Mouse (Mus musculus) CD8-positive naive resting alpha-beta T cell, adult 2 months (primary cell): ENCODE results near the gene Art4.

Experiments used
- DNase-seq, 2 experiments: peaks; one replicate each; pipeline ENCODE4 v3.0.0; 2022; ENCODE audit warnings: low read depth in 2 of 2, low spot score in 2 of 2

Gene Art4

DNA sequence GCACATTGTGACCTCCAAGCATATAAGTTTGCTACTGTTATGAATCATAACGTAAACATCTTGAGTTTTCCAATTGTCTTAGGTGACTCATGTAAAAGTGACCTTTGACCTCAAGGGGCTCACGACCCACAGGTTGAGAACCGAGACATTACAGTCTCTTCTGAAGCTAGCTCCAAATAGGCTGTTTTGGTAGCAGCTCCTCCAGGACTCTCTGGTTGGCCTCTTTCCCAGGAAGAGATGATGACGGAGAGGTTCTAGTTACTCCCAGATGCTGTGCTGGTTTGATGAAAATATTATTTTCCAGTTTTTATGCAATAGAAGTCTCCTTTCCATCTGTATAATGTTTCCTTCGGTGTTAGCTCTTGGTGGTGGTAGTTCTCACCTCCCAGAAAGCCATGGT is 11.4 kb upstream of the Art4 start:
- no peak for DNase-seq

- DNase-seq = no peak
These were observed 8.6 kb upstream of the Art4 start for GRCm38 (mm10) chr6:136866150-136866549.

DNA sequence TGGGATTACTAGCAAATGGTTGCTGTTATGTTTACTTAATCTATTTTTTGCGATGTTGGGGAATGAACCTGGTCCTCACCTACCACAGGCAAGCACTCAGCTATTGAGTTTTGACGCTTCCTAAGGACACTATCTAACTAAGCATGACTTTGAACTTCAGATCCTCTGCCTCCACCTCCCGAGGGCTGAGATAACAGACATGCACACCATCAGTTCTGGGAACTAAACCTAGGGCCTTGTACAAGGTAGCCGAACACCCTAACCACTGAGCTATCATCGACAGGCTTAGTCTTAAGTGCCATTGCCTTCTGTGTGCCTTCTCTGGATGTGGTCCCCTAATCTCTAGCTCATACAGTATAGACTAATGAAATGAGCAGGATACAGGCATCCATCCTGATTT is 7.8 kb upstream of the Art4 start:
- no peak for DNase-seq

DNA sequence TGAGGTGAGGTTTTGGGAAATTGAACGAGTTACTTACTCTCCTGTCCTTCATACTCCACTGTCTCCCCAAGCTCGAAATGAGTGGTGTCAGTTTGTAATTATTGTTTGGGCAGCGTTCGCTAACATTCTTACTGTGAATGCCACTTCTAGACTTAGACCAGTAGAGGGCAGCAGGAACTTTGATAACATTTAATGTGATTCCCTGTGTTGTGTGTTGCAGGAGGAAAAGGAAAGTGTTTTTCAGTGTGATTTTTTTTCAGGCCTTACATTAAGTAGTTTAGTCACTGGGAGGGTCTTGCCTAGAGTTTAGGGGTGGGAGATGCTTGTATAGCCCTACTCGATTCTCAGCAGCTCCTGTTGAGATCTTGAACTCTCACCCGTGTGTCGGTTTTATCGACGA is 3.5 kb upstream of the Art4 start:
- DNase-seq = peak in 1 of 2 experiments; percentile 38

GRCm38 (mm10) chr6:136858420-136858819 is 887 bp upstream of the Art4 start:
- DNase-seq = no peak

GRCm38 (mm10) chr6:136857873-136858260 is 334 bp upstream of the Art4 start:
- DNase-seq = no peak

DNA sequence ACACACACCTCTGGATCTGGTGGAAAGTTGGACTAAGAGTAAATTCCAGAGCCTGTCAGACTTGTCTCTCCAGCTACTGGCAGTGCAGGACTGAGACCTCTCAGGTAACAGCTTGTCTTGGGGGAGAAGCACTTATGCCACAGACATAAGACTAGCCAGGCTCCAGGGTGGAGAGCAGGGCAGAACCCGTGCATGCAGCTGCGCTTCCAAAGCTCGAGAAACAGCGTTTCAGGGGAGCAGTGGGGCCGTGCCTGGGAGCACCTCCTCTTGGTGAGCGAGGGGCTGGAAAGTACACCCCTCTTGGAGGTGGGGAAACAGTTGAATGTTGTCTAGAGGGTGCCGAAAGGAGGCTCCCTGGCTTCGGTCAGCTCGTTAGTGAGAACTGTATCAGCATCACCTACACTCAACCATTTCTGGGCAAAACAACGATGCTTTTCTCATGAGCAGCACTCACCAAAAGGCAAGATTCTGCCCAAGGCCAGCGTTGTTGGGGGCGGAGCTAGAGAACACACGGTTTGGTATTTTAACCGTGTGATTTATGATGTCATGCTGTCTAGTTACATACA is 1.4 kb downstream of the Art4 start:
- peak; percentile 36 to 56 for DNase-seq

DNA sequence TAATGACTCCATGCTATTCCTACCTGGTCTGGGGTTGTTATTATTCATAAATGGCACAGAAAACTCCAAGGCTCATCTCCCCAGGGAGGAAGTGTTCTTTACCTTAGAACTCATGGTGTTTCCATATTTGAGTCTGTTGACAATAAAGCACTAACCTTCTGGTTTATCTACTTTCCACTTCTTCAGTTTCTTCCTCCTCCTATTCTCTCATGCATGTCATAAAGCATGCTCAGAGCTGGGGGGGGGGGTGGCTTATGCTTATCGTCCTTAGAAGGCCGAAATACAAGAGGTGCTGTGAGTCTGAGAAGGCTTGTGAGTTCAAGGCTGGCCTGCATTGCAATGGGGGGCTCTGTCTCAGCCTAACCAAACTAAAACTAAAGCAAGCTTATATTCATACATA is 2.4 kb downstream of the Art4 start:
- DNase-seq = no peak

GRCm38 (mm10) chr6:136854361-136854781 is 3.2 kb downstream of the Art4 start:
- DNase-seq = peak; percentile 50 to 61

DNA sequence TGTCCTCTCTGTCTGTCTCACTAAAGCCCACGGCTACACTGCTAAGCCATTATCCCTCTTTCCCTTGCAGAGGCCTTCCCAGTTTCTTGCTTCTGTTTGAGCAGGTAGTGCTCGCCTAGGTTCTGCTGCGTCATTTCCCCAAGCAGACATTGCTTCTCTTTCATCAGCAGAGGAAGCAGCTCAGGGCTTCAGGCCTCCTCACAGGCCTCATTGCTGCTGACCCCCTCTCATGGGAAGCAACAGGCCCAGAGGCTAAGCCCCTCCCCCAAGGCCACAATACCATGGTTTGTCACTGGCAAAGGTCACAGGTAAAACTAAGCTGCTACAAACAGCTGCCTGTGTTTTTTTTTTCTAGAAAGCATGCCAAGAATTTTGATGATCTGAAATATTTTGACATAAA is 4.8 kb downstream of the Art4 start:
- DNase-seq = no peak

- DNase-seq = no peak
These were observed 5.2 kb downstream of the Art4 start for GRCm38 (mm10) chr6:136852348-136852747.

DNA sequence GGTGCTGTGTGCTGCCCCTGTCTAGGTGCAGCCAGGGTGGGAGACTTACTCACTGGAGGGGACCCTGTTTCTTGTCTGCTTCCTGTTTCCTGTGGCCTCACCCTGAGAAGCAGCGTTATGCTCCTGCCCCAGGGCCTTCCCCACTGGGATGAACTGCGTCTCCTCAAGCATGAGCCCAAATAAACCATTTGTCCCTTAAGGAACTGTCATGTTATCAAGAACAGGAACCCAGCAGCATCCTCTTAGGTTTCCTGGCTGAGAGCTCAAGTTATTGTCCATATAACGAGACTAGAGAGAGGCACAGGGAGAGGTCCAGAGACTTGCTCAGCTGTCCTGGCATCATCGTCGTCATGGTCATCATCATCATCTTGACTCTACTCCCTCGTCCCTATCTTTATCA is 7.3 kb downstream of the Art4 start:
- no peak for DNase-seq

- DNase-seq = no peak
These were observed 8.6 kb downstream of the Art4 start for GRCm38 (mm10) chr6:136848971-136849370.

GRCm38 (mm10) chr6:136848399-136848798 is 9.1 kb downstream of the Art4 start:
- DNase-seq = no peak

DNA sequence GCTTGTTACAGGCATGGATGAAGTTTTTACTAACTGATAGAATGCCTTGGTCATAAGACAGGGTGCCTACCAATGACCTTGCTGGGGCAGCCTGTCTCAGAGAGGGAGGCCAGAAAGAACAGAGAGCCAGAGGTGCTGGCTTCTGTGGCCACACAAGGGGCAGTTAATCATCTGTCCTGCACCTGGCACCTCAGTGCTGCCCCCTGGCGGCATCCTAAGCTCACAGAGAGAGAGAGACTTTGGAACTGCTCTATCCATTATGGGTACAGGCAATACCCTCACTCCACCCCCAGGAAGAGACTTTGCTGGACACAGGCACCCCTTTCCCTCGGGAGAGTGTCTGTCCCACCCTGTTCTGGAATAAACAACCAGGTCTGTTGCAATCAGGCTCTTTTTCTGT is 9.7 kb downstream of the Art4 start:
- peak; percentile 42 to 61 for DNase-seq

GRCm38 (mm10) chr6:136847267-136847666 is 10.3 kb downstream of the Art4 start:
- DNase-seq = no peak

DNA sequence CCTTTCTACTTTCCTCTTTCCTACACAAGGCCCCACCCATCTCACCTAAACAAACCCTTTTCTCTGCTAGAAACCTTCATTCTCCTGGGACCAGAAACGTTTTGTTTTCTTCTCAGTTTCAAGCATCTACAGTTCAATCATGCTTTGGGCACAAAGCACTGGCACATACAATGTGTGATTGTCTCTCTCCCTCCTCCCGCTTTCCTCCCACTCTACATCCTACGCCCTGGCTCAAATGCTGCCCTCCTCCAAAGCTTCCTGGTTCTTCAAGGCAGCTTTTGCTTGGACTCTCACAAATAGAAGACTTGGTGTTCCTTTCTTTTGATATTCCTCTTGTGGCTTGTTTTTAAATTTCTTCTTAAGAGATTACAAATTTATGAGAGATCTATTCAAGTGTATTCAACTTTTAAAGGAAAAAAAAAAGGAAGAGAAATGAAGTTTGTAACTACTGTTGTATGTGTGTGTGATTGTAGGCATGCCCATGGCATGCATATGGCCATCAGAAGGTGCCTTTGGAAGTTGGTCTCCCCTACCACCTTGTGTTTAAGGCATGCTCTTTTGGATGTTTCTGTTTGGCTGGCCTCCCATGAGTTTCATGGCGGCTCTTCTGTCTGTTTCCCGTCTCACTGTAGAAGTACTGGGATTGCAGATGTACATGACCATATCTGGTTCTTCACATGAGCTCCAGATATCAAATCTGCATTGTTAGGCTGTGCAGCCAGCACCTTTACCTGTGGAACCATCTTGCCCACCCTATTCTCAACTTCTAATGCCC is 11.6 kb downstream of the Art4 start:
- DNase-seq = no peak

DNA sequence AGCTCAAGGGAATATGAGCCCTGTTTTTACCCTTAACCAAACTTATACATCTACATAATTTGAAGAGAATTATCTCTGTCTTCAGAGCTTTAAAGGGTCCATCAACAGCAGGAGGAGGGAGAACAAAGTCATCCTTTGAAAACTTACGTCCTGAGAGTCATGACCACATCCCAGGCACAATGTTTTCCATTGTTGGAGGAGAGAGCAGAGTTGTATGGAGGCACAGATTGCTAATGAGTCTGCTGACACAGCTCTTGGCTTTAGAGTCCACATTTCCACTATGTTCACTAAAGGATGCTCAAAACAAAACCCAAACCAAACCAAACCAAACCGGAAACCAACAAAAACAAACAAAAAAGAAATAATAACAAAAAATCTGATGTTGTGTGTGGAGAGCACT is 12.6 kb downstream of the Art4 start:
- no peak for DNase-seq

GRCm38 (mm10) chr6:136837323-136837722 is 20.2 kb downstream of the Art4 start:
- DNase-seq = no peak

DNA sequence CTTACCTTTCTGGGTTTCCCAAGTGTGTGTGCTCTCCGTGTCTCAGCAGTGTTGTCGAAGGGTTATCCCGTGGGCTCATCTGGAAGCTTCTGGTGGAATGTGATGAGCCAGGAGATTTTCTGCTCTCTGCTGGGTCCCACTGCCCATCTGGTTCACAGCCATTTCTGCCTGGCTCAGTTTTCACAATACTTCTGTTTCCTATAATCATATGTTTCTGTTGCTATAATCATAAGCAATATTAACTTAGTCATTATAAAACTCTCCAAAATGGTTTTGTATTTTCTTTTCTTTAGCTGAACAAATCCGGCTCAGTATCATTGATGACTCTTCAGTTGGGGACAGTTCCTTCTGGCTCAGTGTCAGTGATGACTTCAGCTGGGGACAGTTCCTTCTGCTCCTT is 22.2 kb downstream of the Art4 start, which contains the start of gene Smco3:
TSS of gene Smco3 (minus strand) at position 101 of the 400 bp plus-strand sequence.
- DNase-seq = no peak

DNA sequence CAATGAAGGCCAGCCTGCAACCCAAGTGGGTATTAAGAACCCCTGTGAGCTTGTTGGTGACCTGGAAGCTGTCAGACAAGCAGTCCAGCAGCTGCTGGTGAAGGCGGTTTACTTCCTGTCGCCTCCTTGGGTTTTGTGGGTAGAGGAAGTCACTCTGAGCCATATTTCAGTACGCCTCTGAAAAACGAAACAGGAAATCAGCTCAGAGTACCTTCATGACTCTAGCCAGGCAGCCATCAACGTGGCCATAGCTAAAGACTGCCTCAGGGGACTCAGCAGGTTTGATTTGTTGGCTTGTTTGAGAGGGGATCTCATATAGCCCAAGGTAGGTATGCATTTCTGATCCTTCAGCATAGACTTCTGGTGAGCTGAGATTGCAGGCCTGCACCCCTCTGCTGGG is 25.8 kb downstream of the Art4 start:
- no peak for DNase-seq

- no peak for DNase-seq
These were observed 28.9 kb downstream of the Art4 start for GRCm38 (mm10) chr6:136828681-136829080.
